Mouse (Mus musculus): ENCODE data around the gene Plbd2. TPM values are rescaled to one million over a fixed set of nuclear protein-coding genes. Genes with fewer than 3 reads are reported as not detected.

Gene Plbd2
- polyA plus RNA-seq, 1 experiment, result 0.83 TPM

- Histone ChIP-seq H3K9me3 (ENCODE audit: control insufficient read depth, low read length) (no peaks in the 10 kb centered on the region; the same call in 1 of the 2 replicates), H3K4me1 (ENCODE audit: control insufficient read depth) (no peaks in the 10 kb centered on the region), H3K4me3 (replicated peaks) (no peak overlapping the region), H3K27me3 (ENCODE audit: control insufficient read depth) (peaks cover 89% of the 10 kb centered on the region), H3K36me3 (ENCODE audit: control insufficient read depth) (no peaks in the 10 kb centered on the region)
- no peak for TF ChIP-seq TAL1 (IDR thresholded peaks at IDR 0.05; ENCODE audit: low read length)
- no peak for TF ChIP-seq GATA1 (IDR thresholded peaks at IDR 0.05; ENCODE audit: low read length)
Observed at GRCm38 (mm10) chr5:120437986-120438385, 65.4 kb downstream of the Plbd2 start.

DNA sequence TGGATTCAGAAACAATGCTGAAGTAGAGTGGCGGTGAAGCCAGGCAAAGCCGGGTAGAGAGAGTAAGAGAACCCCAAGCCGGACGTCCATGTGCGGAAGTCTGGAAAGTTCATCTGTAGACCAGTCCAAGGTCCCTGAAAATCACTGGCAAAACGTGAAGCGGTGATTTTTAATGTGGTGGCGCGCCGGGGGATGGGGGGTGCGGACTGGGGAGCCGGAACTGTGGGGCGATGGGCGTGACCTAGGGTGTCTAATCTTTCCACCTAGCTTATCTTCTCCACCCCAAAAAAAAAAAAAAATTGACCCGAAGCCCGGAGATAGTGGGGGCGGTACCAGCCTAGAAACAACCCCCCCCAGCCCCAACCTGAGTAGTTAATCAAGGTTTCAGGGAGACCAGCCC, 65.9 kb downstream of the Plbd2 start:
- Histone ChIP-seq H3K4me1 (ENCODE audit: control insufficient read depth) (no peaks in the 10 kb centered on the region), H3K27me3 (ENCODE audit: control insufficient read depth) (peaks cover 90% of the 10 kb centered on the region), H3K4me3 (replicated peaks) (no peak overlapping the region), H3K9me3 (ENCODE audit: control insufficient read depth, low read length) (no peaks in the 10 kb centered on the region; the same call in 1 of the 2 replicates), H3K36me3 (ENCODE audit: control insufficient read depth) (no peaks in the 10 kb centered on the region)
- no peak for TF ChIP-seq TAL1 (IDR thresholded peaks at IDR 0.05; ENCODE audit: low read length)
- TF ChIP-seq GATA1 (IDR thresholded peaks at IDR 0.05; ENCODE audit: low read length), result no peak

GRCm38 (mm10) chr5:120436885-120437495, 66.4 kb downstream of the Plbd2 start:
- H3K4me3 ChIP-seq (replicated peaks), result no peak overlapping the region
- no peaks in the 10 kb centered on the region; the same call in 1 of the 2 replicates for H3K9me3 ChIP-seq (ENCODE audit: control insufficient read depth, low read length)
- TF ChIP-seq GATA1 (IDR thresholded peaks at IDR 0.05; ENCODE audit: low read length), result no peak
- TF ChIP-seq TAL1 (IDR thresholded peaks at IDR 0.05; ENCODE audit: low read length), result no peak
- H3K4me1 ChIP-seq (ENCODE audit: control insufficient read depth), result no peaks in the 10 kb centered on the region
- peaks cover 93% of the 10 kb centered on the region for H3K27me3 ChIP-seq (ENCODE audit: control insufficient read depth)
- H3K36me3 ChIP-seq (ENCODE audit: control insufficient read depth), result no peaks in the 10 kb centered on the region

- Histone ChIP-seq H3K36me3 (ENCODE audit: control insufficient read depth) (no peaks in the 10 kb centered on the region), H3K9me3 (ENCODE audit: control insufficient read depth, low read length) (no peaks in the 10 kb centered on the region; the same call in 1 of the 2 replicates), H3K27me3 (ENCODE audit: control insufficient read depth) (peaks cover 100% of the 10 kb centered on the region), H3K4me3 (replicated peaks) (no peak overlapping the region), H3K4me1 (ENCODE audit: control insufficient read depth) (no peaks in the 10 kb centered on the region)
- TF ChIP-seq TAL1 (IDR thresholded peaks at IDR 0.05; ENCODE audit: low read length), result no peak
- TF ChIP-seq GATA1 (IDR thresholded peaks at IDR 0.05; ENCODE audit: low read length), result no peak
Observed at GRCm38 (mm10) chr5:120435731-120436501, 67.5 kb downstream of the Plbd2 start.

- Histone ChIP-seq H3K4me1 (ENCODE audit: control insufficient read depth) (no peaks in the 10 kb centered on the region), H3K4me3 (replicated peaks) (no peak overlapping the region), H3K36me3 (ENCODE audit: control insufficient read depth) (no peaks in the 10 kb centered on the region), H3K9me3 (ENCODE audit: control insufficient read depth, low read length) (no peaks in the 10 kb centered on the region; the same call in 1 of the 2 replicates), H3K27me3 (ENCODE audit: control insufficient read depth) (peaks cover 100% of the 10 kb centered on the region)
- TF ChIP-seq TAL1 (IDR thresholded peaks at IDR 0.05; ENCODE audit: low read length), result no peak
- no peak for TF ChIP-seq GATA1 (IDR thresholded peaks at IDR 0.05; ENCODE audit: low read length)
Observed at GRCm38 (mm10) chr5:120435006-120435681, 68.3 kb downstream of the Plbd2 start.

GRCm38 (mm10) chr5:120434231-120434735, 69.1 kb downstream of the Plbd2 start:
- Histone ChIP-seq H3K4me1 (ENCODE audit: control insufficient read depth) (no peaks in the 10 kb centered on the region), H3K27me3 (ENCODE audit: control insufficient read depth) (peaks cover 100% of the 10 kb centered on the region), H3K4me3 (replicated peaks) (no peak overlapping the region), H3K9me3 (ENCODE audit: control insufficient read depth, low read length) (no peaks in the 10 kb centered on the region), H3K36me3 (ENCODE audit: control insufficient read depth) (no peaks in the 10 kb centered on the region)
- TF ChIP-seq TAL1 (IDR thresholded peaks at IDR 0.05; ENCODE audit: low read length), result no peak
- TF ChIP-seq GATA1 (IDR thresholded peaks at IDR 0.05; ENCODE audit: low read length), result no peak

Other genes starting within 250 kb of the Plbd2 start
- gene Lhx5, start 71.9 kb downstream of the Plbd2 start, polyA plus RNA-seq (2012), result not detected in 2 replicates
- not detected in 2 replicates for gene Sdsl, start 30.8 kb downstream of the Plbd2 start, polyA plus RNA-seq (2012)
- gene Sds, start 27.1 kb downstream of the Plbd2 start, polyA plus RNA-seq (2012), result not detected in 2 replicates
- gene Slc8b1, start 7.5 kb upstream of the Plbd2 start, polyA plus RNA-seq (2012), result 0.02 and 0.21 TPM in 2 replicates
- gene Tpcn1, start 85.0 kb upstream of the Plbd2 start, polyA plus RNA-seq (2012), result 30.3 TPM in 2 replicates
- gene Iqcd, start 85.4 kb upstream of the Plbd2 start, polyA plus RNA-seq (2012), result 0.98 and 1.3 TPM in 2 replicates
- 1.5 and 1.7 TPM in 2 replicates for gene Rita1, start 109.0 kb upstream of the Plbd2 start, polyA plus RNA-seq (2012)
- 3.1 and 3.4 TPM in 2 replicates for gene Ddx54, start 109.1 kb upstream of the Plbd2 start, polyA plus RNA-seq (2012)
- gene Cfap73, start 130.6 kb upstream of the Plbd2 start, polyA plus RNA-seq (2012), result not detected in 2 replicates
- 0.01 TPM in 1 of 2 replicates, not detected in the other for gene Rasal1, start 145.2 kb upstream of the Plbd2 start, polyA plus RNA-seq (2012)
- gene Dtx1, start 208.3 kb upstream of the Plbd2 start, polyA plus RNA-seq (2012), result not detected in 2 replicates
- 0.02 TPM in 1 of 2 replicates, not detected in the other for gene Oas2, start 246.2 kb upstream of the Plbd2 start, polyA plus RNA-seq (2012)

All from erythroblast, embryonic 14.5 days (primary cell).